Mouse (Mus musculus): ENCODE measurements around the gene Tmbim4.
"Not testable (repeated sequence)": the region's sequence is repeated elsewhere in the genome, so short reads cannot be mapped to it uniquely, and the experiment has no call there.

Gene Tmbim4

DNA sequence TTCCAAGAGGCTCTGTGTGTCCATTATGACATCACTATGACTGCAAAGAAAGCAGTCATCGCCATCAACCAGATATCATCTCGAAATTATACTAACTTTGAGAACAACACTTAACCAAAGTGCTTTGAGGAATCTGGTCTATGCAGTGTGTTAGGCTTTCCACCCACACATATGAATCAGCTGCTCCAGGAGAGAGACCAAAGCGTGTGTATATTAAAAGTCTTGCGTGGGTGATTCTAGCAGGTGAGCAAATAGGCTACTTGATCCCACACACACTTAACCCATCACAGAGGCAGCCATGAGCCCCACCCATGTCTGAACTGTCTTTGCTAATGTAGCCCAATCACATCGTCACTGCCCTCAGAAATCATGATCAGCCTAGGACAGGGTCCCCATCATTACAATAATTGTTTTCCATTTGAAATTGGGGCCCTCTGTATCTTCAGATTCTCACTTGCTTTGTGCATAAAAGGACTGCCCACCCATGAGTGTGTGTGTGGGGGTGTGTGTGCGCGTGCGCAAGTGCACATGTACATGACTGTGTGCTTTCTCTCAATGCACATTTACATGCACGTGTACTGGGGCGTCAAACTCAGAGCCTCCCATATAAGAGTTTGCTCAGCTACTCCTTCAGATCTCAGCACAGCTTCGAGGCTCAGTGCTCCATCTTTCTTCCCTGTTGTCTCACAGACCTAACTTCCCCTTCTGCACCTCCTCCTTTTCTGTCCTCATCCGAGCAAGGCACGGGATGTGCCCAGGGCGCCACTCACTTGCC, 4.1 kb upstream of the Tmbim4 start:
- no peak for DNase-seq (ENCODE audit: low read depth, low spot score)

DNA sequence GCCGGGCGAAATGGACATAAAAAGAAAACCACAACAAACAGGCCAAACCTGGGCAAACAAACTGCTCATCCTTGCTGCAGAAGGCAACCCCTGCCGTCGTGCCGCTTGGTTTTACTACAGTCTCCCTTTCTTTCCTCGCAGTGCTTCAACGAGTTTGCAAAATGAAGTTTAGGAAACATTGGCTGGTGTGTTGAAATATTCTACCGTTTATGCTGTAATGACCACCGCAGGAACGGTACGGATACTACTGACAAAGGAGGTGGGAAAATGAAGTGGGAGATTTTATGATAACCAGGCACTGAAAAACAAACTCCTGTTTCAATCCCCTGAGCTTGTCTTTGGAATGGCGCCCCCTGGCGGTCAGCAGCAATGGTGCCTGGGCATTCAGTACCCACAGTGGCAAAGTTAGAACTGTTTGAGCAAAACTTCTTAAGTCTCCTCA, 592 bp downstream of the Tmbim4 start, which contains the start of gene Irak3:
Gene Irak3 (minus strand): TSS at position 170 of the 442 bp plus-strand sequence.
- peak; percentile 88 for DNase-seq (ENCODE audit: low read depth, low spot score)

DNA sequence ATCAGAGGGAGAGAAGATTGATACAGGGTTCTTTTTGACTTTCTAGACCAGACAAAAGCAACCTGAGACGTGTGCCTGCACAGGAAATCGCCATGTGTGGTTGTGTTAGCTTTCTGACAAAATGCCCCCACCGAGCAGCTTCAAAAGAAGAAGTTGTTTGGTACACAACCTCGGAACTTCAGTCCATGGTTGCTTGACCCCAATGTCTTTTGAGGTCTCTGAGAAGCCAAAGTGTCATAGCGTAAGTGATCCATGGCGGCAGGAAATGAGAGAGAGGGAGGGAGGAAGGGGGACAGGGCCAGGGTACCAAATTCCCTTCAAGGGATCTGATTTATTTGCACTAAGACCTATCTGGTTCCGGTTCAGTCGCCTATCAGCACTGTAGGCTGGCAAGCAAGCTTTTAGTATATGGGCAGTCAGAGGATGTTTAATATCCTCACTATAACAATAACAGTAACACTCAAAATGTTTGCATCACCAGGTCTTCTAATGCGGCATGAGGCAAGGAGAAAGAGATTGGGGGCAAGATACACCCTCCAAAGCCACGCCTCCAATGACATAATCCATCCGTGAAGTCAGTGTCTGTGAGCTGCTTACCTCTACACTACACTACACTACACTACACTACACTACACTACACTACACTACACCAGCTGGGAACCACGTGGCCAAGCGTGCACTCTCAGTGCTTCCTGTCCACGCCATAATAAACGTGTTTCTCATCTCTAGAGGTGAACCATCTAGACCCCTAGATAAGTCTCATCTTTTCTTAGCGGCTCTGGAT, 1.3 kb downstream of the Tmbim4 start:
- DNase-seq (ENCODE audit: low read depth, low spot score), result peak; percentile 41

- peak; percentile 55 for DNase-seq (ENCODE audit: low read depth, low spot score)
Observed at GRCm38 (mm10) chr10:120204591-120205210, 3.3 kb downstream of the Tmbim4 start.

GRCm38 (mm10) chr10:120208015-120208414, 6.6 kb downstream of the Tmbim4 start:
- no peak for DNase-seq (ENCODE audit: low read depth, low spot score)

DNA sequence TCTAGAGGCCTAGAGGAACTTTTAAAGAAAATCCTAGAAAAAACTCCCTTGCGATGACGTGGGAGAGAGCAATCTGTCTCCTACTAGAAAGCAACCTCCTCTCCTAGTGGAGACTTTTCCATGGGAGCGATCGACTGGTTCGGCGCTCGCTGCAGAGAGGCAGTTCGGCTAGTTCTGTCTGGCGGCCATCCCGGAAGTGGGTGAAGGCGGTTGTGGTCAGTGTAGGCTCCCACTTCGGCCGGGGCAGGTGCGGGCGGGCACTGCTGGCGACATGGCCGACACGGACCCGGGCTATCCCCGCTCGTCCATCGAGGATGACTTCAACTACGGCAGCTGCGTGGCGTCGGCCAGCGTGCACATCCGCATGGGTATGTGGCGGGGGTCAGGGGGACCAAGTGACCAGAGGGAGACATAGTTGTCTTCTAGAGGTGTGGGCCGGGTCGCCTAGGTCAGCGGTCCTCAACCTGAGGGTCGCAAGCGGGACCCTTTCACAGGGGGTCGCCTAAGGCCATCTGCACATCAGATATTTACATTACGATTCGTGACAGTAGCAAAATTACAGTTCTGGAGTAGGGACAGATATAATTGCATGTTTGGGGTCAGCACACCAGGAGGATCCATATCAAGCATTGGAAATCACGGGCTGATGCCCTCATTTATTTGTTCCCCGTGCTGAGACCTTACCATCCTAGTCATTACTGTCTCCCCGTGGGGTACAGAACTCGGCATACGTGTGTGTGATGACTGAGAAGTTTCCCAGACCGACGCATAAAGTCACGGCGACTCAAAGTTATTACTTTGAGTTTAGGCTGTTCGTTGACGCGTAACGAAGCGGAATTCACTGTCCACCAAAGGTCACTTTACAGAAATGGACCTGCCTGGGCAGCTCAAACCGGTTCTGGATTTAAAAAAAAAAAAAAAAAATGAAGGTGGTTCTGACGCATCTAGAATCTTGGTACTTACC, 7.5 kb downstream of the Tmbim4 start:
- peak; percentile 91 for DNase-seq (ENCODE audit: low read depth, low spot score)

DNA sequence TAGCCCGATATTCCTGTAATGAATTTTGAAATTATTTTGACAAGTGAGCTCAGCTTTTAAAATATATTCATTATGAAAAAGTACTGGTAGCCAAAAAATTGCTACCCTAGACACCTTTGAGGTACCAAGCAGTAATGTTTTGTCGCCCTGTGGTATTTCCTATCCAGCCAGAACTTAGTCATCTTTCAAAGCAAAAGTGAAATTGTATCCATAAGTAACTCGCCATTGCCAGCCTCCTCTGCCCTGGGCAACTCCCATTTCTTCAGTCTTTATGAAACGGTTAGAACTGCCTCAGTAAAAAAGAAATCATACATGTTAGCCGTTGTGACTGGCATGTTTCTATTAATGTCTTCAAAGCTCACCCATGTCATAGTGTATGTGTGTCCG, 8.1 kb downstream of the Tmbim4 start:
- DNase-seq (ENCODE audit: low read depth, low spot score), result no peak

GRCm38 (mm10) chr10:120210096-120210495, 8.7 kb downstream of the Tmbim4 start:
- DNase-seq (ENCODE audit: low read depth, low spot score), result no peak

- not testable (repeated sequence) for DNase-seq (ENCODE audit: low read depth, low spot score)
Observed at GRCm38 (mm10) chr10:120217099-120217498, 15.7 kb downstream of the Tmbim4 start.

- no peak for DNase-seq (ENCODE audit: low read depth, low spot score)
Observed at GRCm38 (mm10) chr10:120218996-120219395, 17.6 kb downstream of the Tmbim4 start.

DNA sequence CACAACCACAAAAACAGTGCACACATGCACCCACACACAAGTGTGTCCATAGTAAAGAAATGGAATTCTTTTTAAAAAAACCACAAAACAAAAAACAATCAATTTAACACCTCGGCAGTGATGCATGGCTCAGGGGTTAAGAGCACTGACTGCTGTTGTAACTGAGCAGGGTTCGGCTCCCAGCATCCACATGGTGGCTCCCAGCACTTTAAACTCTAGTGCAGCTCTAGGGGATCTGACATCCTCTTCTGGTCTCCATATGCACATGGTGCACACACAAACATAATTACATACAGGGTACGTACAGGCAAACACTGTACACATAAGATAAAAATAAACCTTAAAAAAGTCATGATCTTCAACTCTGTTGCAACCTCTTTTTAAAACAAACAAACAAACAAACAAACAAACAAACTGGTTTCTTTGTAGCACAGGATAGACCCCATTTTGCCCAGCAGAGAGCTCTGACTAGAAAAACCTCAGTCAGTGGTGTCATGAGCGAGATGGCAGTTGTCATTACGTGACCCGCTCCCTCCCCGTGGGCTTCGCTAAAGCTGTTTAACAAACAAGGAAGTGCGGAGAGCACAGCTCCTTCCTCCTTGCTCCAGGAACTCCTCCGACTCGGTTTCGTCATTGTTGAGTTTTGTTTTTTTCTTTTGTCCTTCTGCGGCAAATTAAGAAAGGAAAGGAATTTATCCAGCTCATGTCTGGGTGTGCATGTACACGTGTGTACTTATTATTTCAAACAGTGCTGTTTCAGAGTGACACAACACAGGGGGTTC, 18.4 kb downstream of the Tmbim4 start:
- no peak for DNase-seq (ENCODE audit: low read depth, low spot score)

- DNase-seq (ENCODE audit: low read depth, low spot score), result no peak
Observed at GRCm38 (mm10) chr10:120220776-120221175, 19.4 kb downstream of the Tmbim4 start.

- peak; percentile 95 for DNase-seq (ENCODE audit: low read depth, low spot score)
Observed at GRCm38 (mm10) chr10:120226871-120227661, 25.7 kb downstream of the Tmbim4 start, which contains the start of gene Llph. Gene Llph (plus strand): TSS chr10:120227070.

GRCm38 (mm10) chr10:120231718-120232117, 30.3 kb downstream of the Tmbim4 start:
- DNase-seq (ENCODE audit: low read depth, low spot score), result peak; percentile 87

GRCm38 (mm10) chr10:120233655-120234367, 32.4 kb downstream of the Tmbim4 start:
- peak; percentile 81 for DNase-seq (ENCODE audit: low read depth, low spot score)

DNA sequence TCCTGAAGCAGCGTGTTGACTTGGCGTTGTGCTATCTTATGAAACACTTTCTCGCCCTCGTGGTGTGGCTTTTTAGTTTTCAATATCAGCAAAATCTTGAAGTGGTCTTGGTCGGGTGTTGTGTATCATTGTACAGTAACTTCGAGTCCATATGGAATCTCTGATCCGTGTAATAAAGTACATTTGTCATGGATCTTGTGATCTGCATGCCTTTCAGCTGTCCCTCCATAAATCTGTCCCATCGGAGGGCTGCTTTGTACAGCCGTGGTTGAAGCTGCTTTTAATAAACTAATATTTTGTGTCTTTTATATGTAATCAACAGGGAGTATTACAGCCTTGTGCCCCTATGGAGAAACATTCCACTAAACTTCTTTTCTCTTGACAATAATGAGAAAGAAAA, 35.5 kb downstream of the Tmbim4 start:
- no peak for DNase-seq (ENCODE audit: low read depth, low spot score)

DNA sequence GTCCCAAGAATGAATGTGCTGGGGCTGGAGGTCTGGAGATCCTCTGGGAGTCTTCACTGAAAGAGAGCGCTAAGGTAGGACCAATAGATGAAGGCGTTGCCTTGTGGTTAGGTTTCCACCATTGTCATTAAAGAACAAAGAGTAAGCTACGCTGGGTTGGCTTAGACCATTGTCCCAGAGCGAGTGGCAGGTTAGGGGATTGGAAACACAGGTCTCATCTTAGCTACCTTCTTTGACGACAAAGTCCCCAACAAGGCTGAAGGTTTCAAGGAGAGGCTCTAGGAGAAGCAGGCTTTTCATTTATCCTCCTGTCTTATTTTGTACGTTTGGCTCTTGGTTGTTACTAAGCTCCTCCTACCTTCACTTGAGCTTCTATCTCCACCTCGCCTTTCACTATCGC, 36.9 kb downstream of the Tmbim4 start:
- no peak for DNase-seq (ENCODE audit: low read depth, low spot score)

GRCm38 (mm10) chr10:120239476-120239875, 38.1 kb downstream of the Tmbim4 start:
- peak; percentile 70 for DNase-seq (ENCODE audit: low read depth, low spot score)

- no peak for DNase-seq (ENCODE audit: low read depth, low spot score)
Observed at GRCm38 (mm10) chr10:120242421-120242820, 41.0 kb downstream of the Tmbim4 start.
